Mouse (Mus musculus) frontal cortex, postnatal 10 days (tissue): ENCODE data around the gene Iqgap2.

Experiments
- DNase-seq, 2 experiments: peaks; one replicate each; pipeline ENCODE4 v3.0.0; 2022; ENCODE audit warnings: low spot score in 2 of 2, mixed read lengths in 1 of 2

Iqgap2 gene

GRCm38 (mm10) chr13:95891491-95891925 lies at the start of gene Iqgap2:
Gene Iqgap2, minus strand, starts transcription at chr13:95891922.
- no peak for DNase-seq

- no peak for DNase-seq
These were observed 49.1 kb upstream of the Iqgap2 start for GRCm38 (mm10) chr13:95940811-95941210.

- DNase-seq = no peak
These were observed 32.5 kb upstream of the Iqgap2 start for GRCm38 (mm10) chr13:95924201-95924621.

GRCm38 (mm10) chr13:95922626-95923025 lies 30.9 kb upstream of the Iqgap2 start:
- no peak for DNase-seq

- no peak for DNase-seq
These were observed 27.0 kb upstream of the Iqgap2 start for GRCm38 (mm10) chr13:95918624-95919284.

- DNase-seq = no peak
These were observed 21.3 kb upstream of the Iqgap2 start for GRCm38 (mm10) chr13:95913046-95913406.

GRCm38 (mm10) chr13:95912157-95913045 lies 20.7 kb upstream of the Iqgap2 start:
- peak; percentile 22 to 32 for DNase-seq

- no peak for DNase-seq
These were observed 18.5 kb upstream of the Iqgap2 start for GRCm38 (mm10) chr13:95910270-95910669.

GRCm38 (mm10) chr13:95909244-95909643 lies 17.5 kb upstream of the Iqgap2 start:
- DNase-seq = no peak

GRCm38 (mm10) chr13:95902696-95903095 lies 11.0 kb upstream of the Iqgap2 start:
- no peak for DNase-seq

GRCm38 (mm10) chr13:95899885-95900650 lies 8.3 kb upstream of the Iqgap2 start:
- DNase-seq = no peak

GRCm38 (mm10) chr13:95896501-95896900 lies 4.8 kb upstream of the Iqgap2 start:
- no peak for DNase-seq

GRCm38 (mm10) chr13:95893166-95893565 lies 1.4 kb upstream of the Iqgap2 start:
- DNase-seq = no peak

GRCm38 (mm10) chr13:95892611-95893145 lies 956 bp upstream of the Iqgap2 start:
- no peak for DNase-seq

GRCm38 (mm10) chr13:95891926-95892610 lies 346 bp upstream of the Iqgap2 start:
- peak; percentile 32 to 80 for DNase-seq

GRCm38 (mm10) chr13:95890851-95891471 lies 761 bp downstream of the Iqgap2 start:
- peak in 1 of 2 experiments; percentile 37 for DNase-seq

GRCm38 (mm10) chr13:95889981-95890545 lies 1.7 kb downstream of the Iqgap2 start:
- DNase-seq = no peak

- DNase-seq = no peak
These were observed 2.4 kb downstream of the Iqgap2 start for GRCm38 (mm10) chr13:95889366-95889765.

GRCm38 (mm10) chr13:95888621-95889020 lies 3.1 kb downstream of the Iqgap2 start:
- DNase-seq = no peak

GRCm38 (mm10) chr13:95888170-95888569 lies 3.6 kb downstream of the Iqgap2 start:
- no peak for DNase-seq
